Mouse (Mus musculus) midbrain, embryonic 12.5 days (tissue): ENCODE results near the gene Hydin. TPM values are rescaled to one million over a fixed set of nuclear protein-coding genes. Genes with fewer than 3 reads are reported as not detected.

Experiments used
- ATAC-seq: fragments of 200-750 bp; cut with Nextera tagmentation; 2 replicates; pipeline ENCODE4 v1.8.0; 2017; ENCODE audit warnings: low read depth, moderate TSS enrichment, moderate library complexity; ENCODE audit not compliant: low FRiP score
- H3K27ac ChIP-seq: fragments of 300-500 bp; sonication (generic); replicated peaks from 2 replicates; pipeline ENCODE4 v1.5.1; 2016; ENCODE audit warnings: mild to moderate bottlenecking
- H3K27me3 ChIP-seq: fragments of 300-500 bp; sonication (generic); 2 replicates; pipeline ENCODE4 v1.6.1; 2016; ENCODE audit warnings: mild to moderate bottlenecking
- H3K36me3 ChIP-seq: fragments of 300-500 bp; sonication (generic); 2 replicates; pipeline ENCODE4 v1.6.1; 2016
- H3K4me1 ChIP-seq: fragments of 300-500 bp; sonication (generic); 2 replicates; pipeline ENCODE4 v1.6.1; 2016
- H3K4me2 ChIP-seq: fragments of 300-500 bp; sonication (generic); replicated peaks from 2 replicates; pipeline ENCODE4 v1.6.1; 2016; ENCODE audit warnings: mild to moderate bottlenecking, moderate library complexity
- H3K4me3 ChIP-seq: fragments of 300-500 bp; sonication (generic); 2 replicates; pipeline ENCODE4 v1.5.1; 2016; ENCODE audit warnings: mild to moderate bottlenecking
- H3K9ac ChIP-seq: fragments of 300-500 bp; sonication (generic); replicated peaks from 2 replicates; pipeline ENCODE4 v1.6.1; 2016; ENCODE audit warnings: mild to moderate bottlenecking, moderate library complexity
- H3K9me3 ChIP-seq: fragments of 300-500 bp; sonication (generic); 2 replicates; pipeline ENCODE4 v1.6.1; 2016; ENCODE audit warnings: mild to moderate bottlenecking
- whole genome bisulfite sequencing: fragments of 180-500 bp; shearing (Covaris S2); methylation state at CpG from one replicate; pipeline ENCODE4 v1.1.7; 2016; 5-methylcytosine and 5-hydroxymethylcytosine counted together
- polyA plus RNA-seq: library from polyadenylated mRNA; unstranded; fragments of >200 nt; fragmentation: Nextera tagmentation; extraction: Ambion mirVana; gene quantifications from 2 replicates; pipeline ENCODE4 v1.2.1, GENCODE M21; 2016

Gene Hydin
- polyA plus RNA-seq, 1 experiment from 2014 or later = 0.03 TPM

DNA sequence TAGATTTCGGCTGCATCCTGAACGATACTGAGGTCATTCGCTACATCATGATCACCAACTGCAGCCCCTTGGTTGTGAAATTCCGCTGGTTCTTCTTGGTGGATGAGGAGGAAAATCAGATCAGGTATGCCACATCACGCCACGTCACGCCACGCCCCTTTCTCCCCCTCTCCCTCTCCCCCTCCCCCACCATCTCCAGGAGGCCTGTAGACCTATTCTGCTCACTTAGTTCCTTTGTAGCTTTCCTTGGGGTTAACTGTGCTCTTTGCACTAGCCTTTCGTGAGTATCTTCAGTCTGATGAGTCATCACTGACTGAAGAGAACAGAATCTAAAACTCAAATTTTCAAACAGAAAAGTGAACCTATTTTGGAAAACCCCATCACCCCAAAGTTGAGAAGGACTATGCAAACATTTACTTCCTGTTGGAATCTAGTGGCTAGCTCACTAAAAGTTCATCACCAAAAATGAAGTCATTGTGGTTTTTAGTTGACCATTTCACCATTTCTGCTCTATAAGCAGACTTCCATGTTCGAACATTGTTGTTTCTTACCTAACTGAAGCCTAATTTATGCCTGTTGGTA is 195.9 kb downstream of the Hydin start:
- H3K36me3 ChIP-seq = no peaks in the 10 kb centered on the region
- peaks cover 6% of the 10 kb centered on the region; the same call in 1 of the 2 replicates for H3K27me3 ChIP-seq
- no peak overlapping the region for H3K4me3 ChIP-seq
- H3K9me3 ChIP-seq = no peaks in the 10 kb centered on the region
- no peak for ATAC-seq
- H3K9ac ChIP-seq = no peak overlapping the region
- peaks cover 10% of the 10 kb centered on the region for H3K4me1 ChIP-seq
- WGBS = 91% methylated on average over 10 of the region's 10 CpGs
- H3K4me2 ChIP-seq = no peak overlapping the region
- no peak overlapping the region for H3K27ac ChIP-seq

GRCm38 (mm10) chr8:110463773-110464460 is 197.1 kb downstream of the Hydin start:
- no peak overlapping the region for H3K27ac ChIP-seq
- peaks cover 10% of the 10 kb centered on the region for H3K4me1 ChIP-seq
- peaks cover 6% of the 10 kb centered on the region; the same call in 1 of the 2 replicates for H3K27me3 ChIP-seq
- no peak overlapping the region for H3K9ac ChIP-seq
- H3K36me3 ChIP-seq = no peaks in the 10 kb centered on the region
- H3K4me2 ChIP-seq = no peak overlapping the region
- ATAC-seq = no peak
- no peaks in the 10 kb centered on the region for H3K9me3 ChIP-seq
- no peak overlapping the region for H3K4me3 ChIP-seq
- WGBS = 89% methylated on average over 10 of the region's 10 CpGs

DNA sequence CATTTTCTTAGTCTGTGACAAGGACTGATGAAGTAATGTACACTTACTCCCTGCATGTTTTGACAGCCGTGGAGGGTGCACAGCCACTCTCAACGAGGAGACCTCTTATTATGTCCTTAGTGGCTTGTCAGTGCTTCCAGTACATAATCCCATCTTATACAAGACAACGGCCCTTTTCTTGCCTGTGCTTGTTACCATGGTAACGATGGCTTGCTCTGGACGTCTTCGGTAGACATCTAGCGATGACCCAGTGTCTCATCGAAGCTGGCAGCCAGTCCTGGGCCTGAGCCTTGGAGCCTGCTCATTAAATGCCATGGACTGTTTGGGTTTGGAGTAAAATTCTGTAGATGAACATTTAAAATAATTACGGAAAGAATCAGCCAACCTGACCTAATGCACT is 198.8 kb downstream of the Hydin start:
- ATAC-seq = peak; percentile 38; the same call in 1 of the 2 replicates
- Histone ChIP-seq H3K9me3 (no peaks in the 10 kb centered on the region), H3K36me3 (no peaks in the 10 kb centered on the region), H3K4me1 (peaks cover 10% of the 10 kb centered on the region), H3K9ac (no peak overlapping the region), H3K4me3 (no peak overlapping the region), H3K4me2 (no peak overlapping the region), H3K27ac (no peak overlapping the region), H3K27me3 (peaks cover 6% of the 10 kb centered on the region; the same call in 1 of the 2 replicates)
- WGBS = 34% methylated on average over 9 of the region's 9 CpGs

DNA sequence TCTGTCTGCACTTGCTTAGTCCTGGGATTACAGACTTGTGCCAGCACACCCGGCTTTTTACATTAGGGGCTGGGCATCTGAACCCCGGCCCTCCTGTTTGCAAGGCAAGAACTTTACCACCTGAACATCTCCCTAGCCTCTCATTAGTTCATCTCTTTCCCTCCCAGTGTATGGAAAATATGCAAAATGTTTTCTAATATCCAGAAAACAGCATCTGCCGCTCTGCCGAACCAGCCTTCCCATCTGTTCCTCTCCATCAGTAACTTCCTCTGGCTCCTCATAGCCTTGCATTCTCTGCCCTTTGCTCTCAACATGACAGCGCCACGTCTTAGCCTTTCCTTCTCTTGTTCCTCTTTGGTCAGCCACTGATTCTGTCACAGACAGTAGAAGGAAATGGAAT is 210.5 kb downstream of the Hydin start:
- Histone ChIP-seq H3K9me3 (no peaks in the 10 kb centered on the region), H3K4me1 (peaks cover 8% of the 10 kb centered on the region), H3K4me2 (no peak overlapping the region), H3K27ac (no peak overlapping the region), H3K4me3 (no peak overlapping the region), H3K36me3 (no peaks in the 10 kb centered on the region), H3K9ac (no peak overlapping the region), H3K27me3 (peaks cover 9% of the 10 kb centered on the region; the same call in 1 of the 2 replicates)
- no peak for ATAC-seq
- WGBS = 85% methylated on average over 6 of the region's 6 CpGs

GRCm38 (mm10) chr8:110478576-110478975 is 211.8 kb downstream of the Hydin start:
- H3K36me3 ChIP-seq = no peaks in the 10 kb centered on the region
- H3K27ac ChIP-seq = no peak overlapping the region
- H3K4me3 ChIP-seq = no peak overlapping the region
- no peak overlapping the region for H3K9ac ChIP-seq
- no peaks in the 10 kb centered on the region for H3K9me3 ChIP-seq
- 22% methylated on average over 6 of the region's 6 CpGs for WGBS
- H3K27me3 ChIP-seq = peaks cover 9% of the 10 kb centered on the region; the same call in 1 of the 2 replicates
- peaks cover 12% of the 10 kb centered on the region for H3K4me1 ChIP-seq
- no peak overlapping the region; the same call in 1 of the 2 replicates for H3K4me2 ChIP-seq
- no peak for ATAC-seq

GRCm38 (mm10) chr8:110479401-110479800 is 212.6 kb downstream of the Hydin start:
- Histone ChIP-seq H3K9ac (no peak overlapping the region), H3K4me3 (no peak overlapping the region), H3K4me2 (no peak overlapping the region), H3K9me3 (no peaks in the 10 kb centered on the region), H3K27me3 (peaks cover 9% of the 10 kb centered on the region; the same call in 1 of the 2 replicates), H3K36me3 (no peaks in the 10 kb centered on the region), H3K27ac (no peak overlapping the region), H3K4me1 (peaks cover 12% of the 10 kb centered on the region)
- ATAC-seq = no peak
- 74% methylated on average over 12 of the region's 12 CpGs for WGBS

GRCm38 (mm10) chr8:110482275-110482674 is 215.5 kb downstream of the Hydin start:
- Histone ChIP-seq H3K4me3 (no peak overlapping the region), H3K36me3 (no peaks in the 10 kb centered on the region), H3K4me2 (no peak overlapping the region), H3K9ac (no peak overlapping the region), H3K4me1 (peaks cover 11% of the 10 kb centered on the region), H3K27me3 (peaks cover 9% of the 10 kb centered on the region; the same call in 1 of the 2 replicates), H3K27ac (no peak overlapping the region), H3K9me3 (no peaks in the 10 kb centered on the region)
- ATAC-seq = no peak
- WGBS = 17% methylated on average over 3 of the region's 3 CpGs

DNA sequence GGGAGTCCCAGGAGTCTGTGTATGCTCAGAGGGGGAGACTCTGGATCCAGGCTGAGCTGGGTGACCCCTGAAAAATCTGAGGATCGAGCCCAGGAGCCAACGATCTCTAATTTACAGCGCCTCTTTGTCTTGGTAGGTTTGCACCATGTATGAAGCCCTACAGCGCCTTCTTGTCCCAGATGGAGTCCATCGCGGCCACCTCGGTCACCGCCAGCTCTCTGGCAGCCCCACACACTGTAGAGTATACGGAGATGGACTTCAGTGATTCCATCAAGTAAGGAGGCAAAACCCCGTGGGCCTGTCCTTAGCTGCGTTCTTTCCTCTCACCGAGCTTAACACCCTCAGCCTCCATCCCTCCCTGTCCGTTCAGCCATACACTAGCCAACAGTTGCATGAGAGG is 218.5 kb downstream of the Hydin start:
- H3K27me3 ChIP-seq = peaks cover 9% of the 10 kb centered on the region; the same call in 1 of the 2 replicates
- H3K9ac ChIP-seq = no peak overlapping the region
- no peaks in the 10 kb centered on the region for H3K36me3 ChIP-seq
- H3K4me3 ChIP-seq = no peak overlapping the region
- H3K9me3 ChIP-seq = no peaks in the 10 kb centered on the region
- H3K4me1 ChIP-seq = peaks cover 8% of the 10 kb centered on the region
- no peak overlapping the region for H3K4me2 ChIP-seq
- 94% methylated on average over 13 of the region's 13 CpGs for WGBS
- H3K27ac ChIP-seq = no peak overlapping the region
- ATAC-seq = no peak

GRCm38 (mm10) chr8:110486020-110486419 is 219.2 kb downstream of the Hydin start:
- Histone ChIP-seq H3K27me3 (0 out of 2 replicates have a peak, but pooled peaks cover under 1% of the 10 kb centered on the region), H3K4me1 (peaks cover 8% of the 10 kb centered on the region), H3K36me3 (no peaks in the 10 kb centered on the region), H3K27ac (no peak overlapping the region), H3K9ac (no peak overlapping the region), H3K4me2 (no peak overlapping the region), H3K9me3 (no peaks in the 10 kb centered on the region), H3K4me3 (no peak overlapping the region)
- 81% methylated on average over 13 of the region's 13 CpGs for WGBS
- no peak for ATAC-seq

- WGBS = 97% methylated on average over 6 of the region's 6 CpGs
- no peaks in the 10 kb centered on the region for H3K27me3 ChIP-seq
- H3K4me3 ChIP-seq = no peak overlapping the region
- no peak overlapping the region for H3K4me2 ChIP-seq
- peaks cover under 1% of the 10 kb centered on the region; the same call in 1 of the 2 replicates for H3K4me1 ChIP-seq
- H3K9ac ChIP-seq = no peak overlapping the region
- ATAC-seq = no peak
- no peaks in the 10 kb centered on the region for H3K9me3 ChIP-seq
- H3K36me3 ChIP-seq = no peaks in the 10 kb centered on the region
- no peak overlapping the region for H3K27ac ChIP-seq
Measured at GRCm38 (mm10) chr8:110487644-110488043, 220.9 kb downstream of the Hydin start.

GRCm38 (mm10) chr8:110489344-110489743 is 222.6 kb downstream of the Hydin start:
- Histone ChIP-seq H3K27me3 (no peaks in the 10 kb centered on the region), H3K9ac (no peak overlapping the region), H3K9me3 (no peaks in the 10 kb centered on the region), H3K36me3 (no peaks in the 10 kb centered on the region), H3K27ac (no peak overlapping the region), H3K4me1 (no peaks in the 10 kb centered on the region), H3K4me2 (no peak overlapping the region), H3K4me3 (no peak overlapping the region)
- WGBS = 79% methylated on average over 4 of the region's 4 CpGs
- no peak for ATAC-seq

- H3K4me3 ChIP-seq = no peak overlapping the region
- ATAC-seq = no peak
- 88% methylated on average over 5 of the region's 5 CpGs for WGBS
Measured at GRCm38 (mm10) chr8:110491118-110491517, 224.3 kb downstream of the Hydin start.

More at GRCm38 (mm10) chr8:110491118-110491517, 224.3 kb downstream of the Hydin start:
- H3K9me3 ChIP-seq = no peaks in the 10 kb centered on the region
- no peaks in the 10 kb centered on the region for H3K27me3 ChIP-seq
- H3K4me1 ChIP-seq = no peaks in the 10 kb centered on the region
- H3K27ac ChIP-seq = no peak overlapping the region
- no peak overlapping the region for H3K4me2 ChIP-seq
- H3K9ac ChIP-seq = no peak overlapping the region
- H3K36me3 ChIP-seq = no peaks in the 10 kb centered on the region
